24 mouse cellular contexts compared by ENCODE assay signal in genomic region chr5:119837861-119838260, GRCm38 (mm10). TPM values are rescaled to one million over a fixed set of nuclear protein-coding genes. Genes with fewer than 3 reads are reported as not detected.
DNase-seq lines count a peak whose midpoint lies in the region; ATAC-seq and TF ChIP-seq lines count a peak whose summit lies in the region.
"Had no signal": no experiment of that assay in that cellular context is flagged by ENCODE, and none has a peak within 500 bp of the region (broad histone marks: within the 10 kb centered on the region; RNA-seq: fewer than 3 reads in every experiment).

No protein-coding gene starts in this region.

- H3K4me2 ChIP-seq in heart, embryonic 11.5 days = peak overlapping the region; percentile 88
- H3K4me2 ChIP-seq in hindbrain, embryonic 11.5 days (replicated peaks; ENCODE audit: low read depth, low read length) = no peak overlapping the region
- H3K4me2 ChIP-seq in midbrain, embryonic 14.5 days (ENCODE audit: low read length) = no peak overlapping the region
- H3K4me2 ChIP-seq in midbrain, postnatal 0 days (ENCODE audit: low read depth, low read length, poor library complexity, severe bottlenecking) = no peak overlapping the region
- peak overlapping the region; percentile 50 for H3K4me2 ChIP-seq in limb, embryonic 15.5 days
- H3K4me2 ChIP-seq: embryonic facial prominence, embryonic 13.5 days; kidney, embryonic 15.5 days; liver, embryonic 15.5 days had no signal

- H3K4me3 ChIP-seq in heart, embryonic 11.5 days (ENCODE audit: low read depth, low read length) = peak overlapping the region; percentile 76
- no peak overlapping the region for H3K4me3 ChIP-seq in hindbrain, embryonic 11.5 days (ENCODE audit: low read depth, low read length)
- H3K4me3 ChIP-seq in hindbrain, embryonic 10.5 days = no peak overlapping the region
- H3K4me3 ChIP-seq in midbrain, embryonic 14.5 days (replicated peaks; ENCODE audit: low read depth, low read length) = no peak overlapping the region
- no peak overlapping the region for H3K4me3 ChIP-seq in midbrain, postnatal 0 days (ENCODE audit: low read depth, low read length)
- H3K4me3 ChIP-seq in limb, embryonic 15.5 days = peak overlapping the region; percentile 48
- H3K4me3 ChIP-seq: embryonic facial prominence, embryonic 13.5 days; gastrocnemius, adult 2 months; kidney, embryonic 15.5 days; left cerebral cortex, adult 2 months; liver, embryonic 15.5 days; megakaryocyte, embryonic 14.5 days; stomach, embryonic 15.5 days had no signal

- 24% methylated on average over 3 of the region's 3 CpGs for WGBS in heart, embryonic 11.5 days (ENCODE audit: insufficient replicate concordance)
- WGBS in hindbrain, embryonic 11.5 days = 5% methylated on average over 3 of the region's 3 CpGs
- WGBS in hindbrain, embryonic 10.5 days = 10% methylated on average over 3 of the region's 3 CpGs
- 9% methylated on average over 3 of the region's 3 CpGs for whole genome bisulfite sequencing in midbrain, embryonic 14.5 days
- WGBS in midbrain, postnatal 0 days = 7% methylated on average over 3 of the region's 3 CpGs
- WGBS in limb, embryonic 15.5 days = 6% methylated on average over 3 of the region's 3 CpGs

- peak overlapping the region; percentile 98 for H3K9ac ChIP-seq in heart, embryonic 11.5 days (ENCODE audit: low read depth, low read length)
- H3K9ac ChIP-seq in hindbrain, embryonic 11.5 days (ENCODE audit: low read depth, low read length) = no peak overlapping the region
- no peak overlapping the region for H3K9ac ChIP-seq in midbrain, embryonic 14.5 days (replicated peaks; ENCODE audit: low read length)
- H3K9ac ChIP-seq in midbrain, postnatal 0 days (replicated peaks; ENCODE audit: low read length, poor library complexity, severe bottlenecking) = no peak overlapping the region
- 0 out of 2 replicates have a peak overlapping the region, but pooled peaks have one; percentile 21 for H3K9ac ChIP-seq in limb, embryonic 15.5 days
- H3K9ac ChIP-seq: embryonic facial prominence, embryonic 13.5 days; kidney, embryonic 15.5 days; liver, embryonic 15.5 days; stomach, embryonic 15.5 days had no signal

- no peak for DNase-seq in heart, postnatal 4 days
- peak; percentile 36 for DNase-seq in hindbrain, embryonic 11.5 days (ENCODE audit: low spot score)
- DNase-seq in hindbrain, embryonic 10.5 days (ENCODE audit: low spot score) = no peak
- peak; percentile 19 for DNase-seq in midbrain, embryonic 14.5 days
- DNase-seq in midbrain, postnatal 0 days (ENCODE audit: low spot score) = no peak
- DNase-seq in adrenal gland, adult (ENCODE audit: inconsistent age in 2 of 2, low spot score in 1 of 2) = no peak
- DNase-seq: cerebellum, adult 8-10 months; gastrocnemius, adult 2 months; kidney, postnatal 4 days; layer of hippocampus, adult 9-11 months; left cerebral cortex, postnatal 4 days; retina, postnatal 1 day; thymus, adult 18-20 months had no signal

- peaks cover 32% of the 10 kb centered on the region for H3K4me1 ChIP-seq in heart, embryonic 11.5 days (ENCODE audit: control insufficient read depth, insufficient read depth, low read length)
- H3K4me1 ChIP-seq in hindbrain, embryonic 11.5 days (replicated peaks; ENCODE audit: control insufficient read depth, insufficient read depth, low read length) = no peaks in the 10 kb centered on the region
- H3K4me1 ChIP-seq in hindbrain, embryonic 10.5 days (replicated peaks) = 0 out of 2 replicates have a peak, but pooled peaks cover 5% of the 10 kb centered on the region
- H3K4me1 ChIP-seq in midbrain, embryonic 14.5 days (ENCODE audit: control insufficient read depth, insufficient read depth, low read length) = no peaks in the 10 kb centered on the region
- H3K4me1 ChIP-seq in midbrain, postnatal 0 days (ENCODE audit: insufficient read depth, low read length) = no peaks in the 10 kb centered on the region
- H3K4me1 ChIP-seq in limb, embryonic 15.5 days = peaks cover 28% of the 10 kb centered on the region
- H3K4me1 ChIP-seq: liver, embryonic 15.5 days had no signal

- no peak for TF ChIP-seq CTCF in midbrain, postnatal 0 days (IDR thresholded peaks at IDR 0.05)

- peak overlapping the region; percentile 97 for H3K27ac ChIP-seq in heart, embryonic 11.5 days (ENCODE audit: low read depth, low read length)
- H3K27ac ChIP-seq in hindbrain, embryonic 11.5 days (ENCODE audit: low read depth, low read length) = no peak overlapping the region
- no peak overlapping the region for H3K27ac ChIP-seq in hindbrain, embryonic 10.5 days
- no peak overlapping the region for H3K27ac ChIP-seq in midbrain, embryonic 14.5 days (replicated peaks; ENCODE audit: low read depth, low read length)
- H3K27ac ChIP-seq in midbrain, postnatal 0 days (ENCODE audit: low read depth, low read length) = no peak overlapping the region
- peak overlapping the region; percentile 79 for H3K27ac ChIP-seq in limb, embryonic 15.5 days
- H3K27ac ChIP-seq: embryonic facial prominence, embryonic 13.5 days; gastrocnemius, adult 2 months; kidney, embryonic 15.5 days; left cerebral cortex, adult 2 months; liver, embryonic 15.5 days; stomach, embryonic 15.5 days had no signal

- no peaks in the 10 kb centered on the region for H3K36me3 ChIP-seq in heart, embryonic 11.5 days (ENCODE audit: control insufficient read depth, insufficient read depth, low read length)
- no peaks in the 10 kb centered on the region for H3K36me3 ChIP-seq in hindbrain, embryonic 11.5 days (ENCODE audit: control insufficient read depth, insufficient read depth, low read length)
- no peaks in the 10 kb centered on the region for H3K36me3 ChIP-seq in hindbrain, embryonic 10.5 days
- H3K36me3 ChIP-seq in midbrain, embryonic 14.5 days (ENCODE audit: control insufficient read depth, insufficient read depth, low read length) = no peaks in the 10 kb centered on the region
- no peaks in the 10 kb centered on the region for H3K36me3 ChIP-seq in midbrain, postnatal 0 days (ENCODE audit: insufficient read depth, low read length)
- H3K36me3 ChIP-seq in limb, embryonic 15.5 days = no peaks in the 10 kb centered on the region
- H3K36me3 ChIP-seq: embryonic facial prominence, embryonic 13.5 days; kidney, embryonic 15.5 days; liver, embryonic 15.5 days; stomach, embryonic 15.5 days had no signal

- no peak for ATAC-seq in heart, embryonic 11.5 days (replicated peaks; ENCODE audit: insufficient number of reproducible peaks, low FRiP score, low TSS enrichment)
- ATAC-seq in hindbrain, embryonic 11.5 days (ENCODE audit: low FRiP score) = no peak
- ATAC-seq in midbrain, embryonic 14.5 days (ENCODE audit: low FRiP score, low TSS enrichment) = no peak
- ATAC-seq in midbrain, postnatal 0 days (ENCODE audit: low FRiP score) = no peak
- no peak for ATAC-seq in limb, embryonic 15.5 days (ENCODE audit: insufficient number of reproducible peaks, low FRiP score, low TSS enrichment, low read depth)
- ATAC-seq: hindbrain, embryonic 16.5 days; intestine, embryonic 16.5 days had no signal

- H3K9me3 ChIP-seq in heart, embryonic 11.5 days (replicated peaks; ENCODE audit: control insufficient read depth, low read length) = no peaks in the 10 kb centered on the region
- H3K9me3 ChIP-seq in hindbrain, embryonic 11.5 days (ENCODE audit: control insufficient read depth, low read length) = no peaks in the 10 kb centered on the region
- no peaks in the 10 kb centered on the region for H3K9me3 ChIP-seq in hindbrain, embryonic 10.5 days
- no peaks in the 10 kb centered on the region for H3K9me3 ChIP-seq in midbrain, embryonic 14.5 days (ENCODE audit: control insufficient read depth, low read length)
- H3K9me3 ChIP-seq in midbrain, postnatal 0 days (ENCODE audit: low read length) = no peaks in the 10 kb centered on the region
- H3K9me3 ChIP-seq in limb, embryonic 15.5 days = no peaks in the 10 kb centered on the region
- H3K9me3 ChIP-seq: embryonic facial prominence, embryonic 13.5 days; kidney, embryonic 15.5 days; liver, embryonic 15.5 days; megakaryocyte, embryonic 14.5 days; stomach, embryonic 15.5 days had no signal

- peaks cover 11% of the 10 kb centered on the region for H3K27me3 ChIP-seq in heart, embryonic 11.5 days (ENCODE audit: control insufficient read depth, insufficient read depth, low read length)
- peaks cover 95% of the 10 kb centered on the region for H3K27me3 ChIP-seq in hindbrain, embryonic 11.5 days (ENCODE audit: control insufficient read depth, insufficient read depth, low read length)
- H3K27me3 ChIP-seq in hindbrain, embryonic 10.5 days (ENCODE audit: insufficient read depth, poor library complexity, severe bottlenecking) = peaks cover 100% of the 10 kb centered on the region
- H3K27me3 ChIP-seq in midbrain, embryonic 14.5 days (ENCODE audit: control insufficient read depth, insufficient read depth, low read length) = peaks cover 98% of the 10 kb centered on the region
- peaks cover 84% of the 10 kb centered on the region for H3K27me3 ChIP-seq in midbrain, postnatal 0 days (ENCODE audit: insufficient read depth, low read length)
- peaks cover 82% of the 10 kb centered on the region for H3K27me3 ChIP-seq in limb, embryonic 15.5 days

RNA-seq across cellular contexts. Expression of gene Tbx5, which starts 5.4 kb away (rescaled TPM):
- polyA plus RNA-seq in heart, embryonic 11.5 days (2014; fragmentation: Nextera tagmentation; extraction: Ambion mirVana) = 40.1 and 41.1 TPM in 2 replicates
- total RNA-seq in heart, postnatal 4 days (2021) = 10 to 100 TPM; 36.3 to 36.6 TPM
- polyA plus RNA-seq in hindbrain, embryonic 11.5 days (2014; fragmentation: Nextera tagmentation; extraction: Ambion mirVana) = not detected in 2 replicates
- not detected in 2 replicates for polyA plus RNA-seq in hindbrain, embryonic 10.5 days (2016; fragmentation: Nextera tagmentation; extraction: Ambion mirVana)
- 0.11 TPM in 1 of 2 replicates, not detected in the other for polyA plus RNA-seq in midbrain, embryonic 14.5 days (2014; fragmentation: Nextera tagmentation; extraction: Ambion mirVana)
- not detected in 2 replicates for total RNA-seq in midbrain, postnatal 0 days (2014; rRNA removed)
- 0.04 TPM in 1 of 2 replicates, not detected in the other for polyA plus RNA-seq in midbrain, postnatal 0 days (2015; fragmentation: Nextera tagmentation; extraction: Ambion mirVana)
- 18.1 and 21.3 TPM in 2 replicates for polyA plus RNA-seq in limb, embryonic 15.5 days (2015; fragmentation: Nextera tagmentation; extraction: Ambion mirVana)
- total RNA-seq: left cerebral cortex, adult 2 months; left cerebral cortex, postnatal 4 days had no signal
- polyA plus RNA-seq: C2C12; intestine, embryonic 16.5 days had no signal

Comparison
In these comparisons a context has a peak if more than half of its experiments do, and no peak if none do; other contexts are left out.
1. DNase-seq: peak in hindbrain, embryonic 11.5 days (single experiment) and midbrain, embryonic 14.5 days (single experiment); none in heart, postnatal 4 days (single experiment), hindbrain, embryonic 10.5 days (single experiment), midbrain, postnatal 0 days (single experiment) and adrenal gland, adult (0 of 2).
2. H3K27ac ChIP-seq: peak in heart, embryonic 11.5 days (single experiment) and limb, embryonic 15.5 days (single experiment); none in hindbrain, embryonic 11.5 days (single experiment), hindbrain, embryonic 10.5 days (single experiment), midbrain, embryonic 14.5 days (single experiment) and midbrain, postnatal 0 days (single experiment).
3. H3K4me2 ChIP-seq: peak in heart, embryonic 11.5 days (single experiment) and limb, embryonic 15.5 days (single experiment); none in hindbrain, embryonic 11.5 days (single experiment), midbrain, embryonic 14.5 days (single experiment) and midbrain, postnatal 0 days (single experiment).
4. H3K4me3 ChIP-seq: peak in heart, embryonic 11.5 days (single experiment) and limb, embryonic 15.5 days (single experiment); none in hindbrain, embryonic 11.5 days (single experiment), hindbrain, embryonic 10.5 days (single experiment), midbrain, embryonic 14.5 days (single experiment) and midbrain, postnatal 0 days (single experiment).
5. H3K9ac ChIP-seq: peak in heart, embryonic 11.5 days (single experiment) and limb, embryonic 15.5 days (single experiment); none in hindbrain, embryonic 11.5 days (single experiment), midbrain, embryonic 14.5 days (single experiment) and midbrain, postnatal 0 days (single experiment).
6. RNA of gene Tbx5, which starts 5.4 kb away (polyA plus RNA-seq): 40.1 to 41.1 TPM in heart, embryonic 11.5 days and 18.1 to 21.3 TPM in limb, embryonic 15.5 days; 0.11 TPM in midbrain, embryonic 14.5 days, not detected in hindbrain, embryonic 11.5 days, 0.04 TPM in midbrain, postnatal 0 days and not detected in hindbrain, embryonic 10.5 days; every median in the first group is over 10 times any median in the second.